Mouse (Mus musculus) embryonic stem cell, embryonic (primary cell): ENCODE data around the gene Gm884.

Experiments
- CTCF ChIA-PET, 4 experiments: fragments of 300-600 bp in 2 of 4; fragments of 350-600 bp in 2 of 4; sonication (Branson Sonifier 250); formaldehyde crosslinking; loops; one replicate each; lab custom pipeline; 2022; ENCODE audit warnings: inconsistent platforms in 2 of 4; lab: Charles Lee
- POLR2A ChIA-PET, 4 experiments: fragments of 300-600 bp in 2 of 4; fragments of 350-600 bp in 2 of 4; sonication (Branson Sonifier 250); formaldehyde crosslinking; loops; one replicate each; lab custom pipeline; 2022; ENCODE audit warnings: antibody characterized with exemption in 4 of 4, inconsistent platforms in 1 of 4; lab: Charles Lee

The Gm884 gene

GRCm38 (mm10) chr11:103621040-103621439 is at the start of gene Gm884:
Gene Gm884 (minus strand): TSS chr11:103621140.
- CTCF ChIA-PET = interaction anchor here in 1 of 4 experiments (0.6 kb wide), 2 partner anchors 119 to 695 kb away, joined by 6 to 7 read pairs; no protein-coding TSS in a partner anchor
- POLR2A ChIA-PET = no interaction called here

DNA sequence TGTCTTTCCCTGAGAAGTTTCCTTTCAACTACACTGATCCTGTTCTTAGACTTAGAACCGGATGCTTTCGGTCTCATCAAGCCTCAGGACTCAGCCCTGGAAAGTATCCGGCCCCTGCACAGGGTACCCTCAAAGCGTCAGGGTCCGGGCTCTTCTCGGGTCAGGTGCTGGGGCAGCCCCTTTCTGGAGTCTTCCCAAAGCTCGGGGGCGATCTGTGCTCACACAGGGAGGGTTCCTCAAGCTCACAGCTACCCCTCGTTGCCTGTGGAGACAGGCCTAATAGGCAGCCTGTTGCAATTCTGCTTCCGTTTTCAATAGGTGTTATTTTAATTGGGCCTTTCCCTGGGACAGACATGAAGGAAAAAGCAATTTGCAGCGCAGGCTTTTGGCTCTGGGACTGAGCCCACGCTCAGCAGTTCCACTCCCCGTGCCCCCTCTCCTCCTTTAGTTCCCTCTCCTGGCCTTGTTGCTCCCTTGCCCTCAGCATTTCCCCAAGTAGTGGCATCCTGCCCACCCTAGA is 46.0 kb upstream of the Gm884 start:
- POLR2A ChIA-PET = interaction anchor here in 1 of 4 experiments (0.9 kb wide), 1 partner anchor 64 kb away, joined by 3 read pairs; no protein-coding TSS in a partner anchor

DNA sequence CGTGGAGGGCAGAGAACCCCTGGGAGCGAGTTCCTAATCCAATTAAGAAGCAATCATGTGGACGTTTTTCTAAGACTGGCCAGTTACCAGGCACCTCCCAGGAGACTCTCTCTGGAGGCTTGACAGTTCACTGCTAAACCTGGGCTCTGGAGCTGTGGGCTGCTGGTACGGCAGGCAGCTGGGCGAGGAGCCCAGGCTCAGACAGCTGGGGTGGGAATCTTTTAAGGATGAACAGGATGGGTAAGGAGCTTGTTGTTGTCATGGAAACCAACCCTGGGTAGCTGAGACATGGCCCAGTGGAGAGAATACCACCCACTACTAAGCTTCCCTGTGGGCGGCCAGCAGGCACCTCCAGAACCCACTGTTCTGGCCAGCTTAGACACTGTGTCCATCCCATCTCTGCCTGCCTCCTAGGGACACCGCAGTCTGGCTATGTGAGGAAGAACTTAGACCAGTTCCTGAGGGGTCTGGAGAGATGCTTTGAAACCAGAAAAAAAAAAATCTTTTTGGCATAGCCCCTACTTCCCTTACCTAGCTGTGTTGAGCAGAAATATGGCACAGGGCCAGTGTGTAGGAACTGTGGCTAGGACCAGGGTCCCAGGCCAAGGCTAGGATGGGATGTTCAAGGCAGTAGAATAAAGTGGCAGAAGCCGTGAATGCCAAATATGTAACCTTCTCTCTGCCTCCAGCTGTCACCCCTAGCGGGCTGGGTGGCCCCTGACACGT is 45.4 kb upstream of the Gm884 start:
- POLR2A ChIA-PET = interaction anchor here in 1 of 4 experiments (0.8 to 0.9 kb wide), 2 partner anchors 57 to 65 kb away, joined by 3 read pairs; no protein-coding TSS in a partner anchor
- CTCF ChIA-PET = interaction anchor here in 3 of 4 experiments (0.6 to 2.3 kb wide), 8 partner anchors 10 to 456 kb away, joined by 3 to 12 read pairs (median 4); no protein-coding TSS in a partner anchor

More for the DNA sequence above, 46.0 kb upstream of the Gm884 start:
- CTCF ChIA-PET = interaction anchor here in 2 of 4 experiments (2.2 to 2.3 kb wide), 2 partner anchors 10 to 27 kb away, joined by 7 to 12 read pairs; no protein-coding TSS in a partner anchor

GRCm38 (mm10) chr11:103665695-103666094 is 44.8 kb upstream of the Gm884 start:
- ChIA-PET CTCF (interaction anchor here in 3 of 4 experiments (0.6 to 2.3 kb wide), 7 partner anchors 11 to 455 kb away, joined by 3 to 12 read pairs (median 4); no protein-coding TSS in a partner anchor), POLR2A (interaction anchor here in 1 of 4 experiments (0.8 to 0.9 kb wide), 2 partner anchors 57 to 65 kb away, joined by 3 read pairs; no protein-coding TSS in a partner anchor)

DNA sequence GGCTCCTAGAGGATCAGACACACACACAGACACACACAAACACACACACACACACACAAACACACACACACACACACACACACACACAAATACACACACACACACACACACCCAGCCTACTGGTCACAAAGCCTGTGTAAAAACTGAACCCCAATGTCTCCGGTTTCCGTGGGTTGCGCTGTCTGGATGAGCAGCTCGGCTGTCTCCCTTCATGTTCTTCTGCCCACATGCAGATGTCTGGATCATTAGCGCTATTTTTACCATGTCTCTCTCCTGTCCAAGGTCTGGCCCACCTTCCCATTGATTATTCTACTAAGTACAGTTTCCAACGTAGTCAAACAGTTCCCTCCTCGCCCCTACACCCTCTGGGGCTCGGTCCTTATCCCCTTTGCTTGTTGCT is 42.2 kb upstream of the Gm884 start:
- CTCF ChIA-PET = interaction anchor here in 2 of 4 experiments (0.6 to 1.5 kb wide), 2 partner anchors 23 to 101 kb away, joined by 3 read pairs; no protein-coding TSS in a partner anchor
- POLR2A ChIA-PET = no interaction called here

GRCm38 (mm10) chr11:103662546-103662945 is 41.6 kb upstream of the Gm884 start:
- POLR2A ChIA-PET = no interaction called here
- CTCF ChIA-PET = interaction anchor here in 1 of 4 experiments (1.5 kb wide), 1 partner anchor 23 kb away, joined by 3 read pairs; no protein-coding TSS in a partner anchor

DNA sequence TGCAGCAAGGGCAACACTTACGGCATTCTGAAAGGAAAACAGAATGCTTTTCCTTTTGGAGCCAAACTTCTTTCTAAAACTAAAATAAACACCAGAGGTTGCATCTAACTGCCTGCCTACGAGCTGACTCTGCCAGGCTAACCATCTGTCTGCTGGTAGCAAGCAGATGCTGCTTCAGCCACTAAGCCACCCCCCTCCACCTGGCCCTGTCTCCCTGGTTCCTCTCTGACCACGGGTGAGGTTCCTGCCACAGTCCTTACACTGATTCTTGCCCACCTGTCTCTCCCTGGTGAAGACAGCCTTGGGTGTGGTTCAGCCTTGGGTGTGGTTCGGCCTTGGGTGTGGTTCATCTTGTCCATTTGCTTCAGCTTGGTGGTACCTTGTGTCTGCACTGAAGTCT is 40.9 kb upstream of the Gm884 start:
- CTCF ChIA-PET = interaction anchor here in 1 of 4 experiments (1.5 kb wide), 1 partner anchor 22 kb away, joined by 3 read pairs; no protein-coding TSS in a partner anchor
- POLR2A ChIA-PET = no interaction called here

GRCm38 (mm10) chr11:103658189-103658588 is 37.2 kb upstream of the Gm884 start:
- POLR2A ChIA-PET = interaction anchor here in 1 of 4 experiments (1.2 to 1.3 kb wide), 3 partner anchors 8 to 28 kb away, joined by 3 to 5 read pairs (median 3); no protein-coding TSS in a partner anchor
- CTCF ChIA-PET = interaction anchor here in 3 of 4 experiments (0.6 to 2.2 kb wide), 5 partner anchors 18 to 325 kb away, joined by 3 to 10 read pairs (median 6); partner anchors contain the start of gene Lyzl6 (in 1 of the 3)

GRCm38 (mm10) chr11:103656520-103656919 is 35.6 kb upstream of the Gm884 start:
- ChIA-PET POLR2A (interaction anchor here in 3 of 4 experiments (0.6 to 1.2 kb wide), 4 partner anchors 8 to 1561 kb away, joined by 3 to 4 read pairs (median 3); partner anchors contain the start of gene Arf2 (in 1 of the 3)), CTCF (interaction anchor here in 3 of 4 experiments (0.6 to 2.2 kb wide), 12 partner anchors 17 to 883 kb away, joined by 3 to 10 read pairs (median 4); partner anchors contain the start of gene Lyzl6 (in 1 of the 3))

GRCm38 (mm10) chr11:103653359-103653965 is 32.5 kb upstream of the Gm884 start:
- ChIA-PET POLR2A (interaction anchor here in 1 of 4 experiments (0.5 kb wide), 1 partner anchor 525 kb away, joined by 3 read pairs; no protein-coding TSS in a partner anchor), CTCF (interaction anchor here in 3 of 4 experiments (0.5 to 1.6 kb wide), 3 partner anchors 13 to 14 kb away, joined by 3 to 9 read pairs (median 6); no protein-coding TSS in a partner anchor)

GRCm38 (mm10) chr11:103651426-103651825 is 30.5 kb upstream of the Gm884 start:
- POLR2A ChIA-PET = interaction anchor here in 1 of 4 experiments (1.8 kb wide), 1 partner anchor 8 kb away, joined by 5 read pairs; no protein-coding TSS in a partner anchor
- CTCF ChIA-PET = no interaction called here

DNA sequence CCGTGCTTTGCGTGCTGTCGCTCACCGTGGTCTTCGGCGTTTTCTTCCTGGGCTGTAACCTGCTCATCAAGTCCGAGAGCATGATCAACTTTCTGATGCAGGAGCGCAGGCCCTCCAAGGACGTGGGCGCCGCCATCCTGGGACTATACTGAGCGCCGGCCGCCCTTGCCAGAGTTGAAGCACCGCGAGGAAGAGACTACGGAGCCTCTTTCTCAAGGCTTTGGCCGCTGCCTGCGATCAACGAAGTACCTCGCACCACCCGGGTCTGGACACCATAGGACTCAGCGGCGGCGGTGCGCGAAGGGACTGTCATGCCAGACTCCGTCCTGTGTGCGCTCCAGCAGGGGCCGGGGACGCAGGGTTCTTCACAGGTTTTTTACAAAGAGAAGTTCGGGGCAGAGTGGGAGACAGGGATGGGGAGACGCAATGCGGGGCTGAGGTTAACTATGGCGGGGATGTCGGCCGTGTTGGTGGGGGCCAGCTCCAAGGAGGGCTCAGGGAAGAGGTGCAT is 29.1 kb upstream of the Gm884 start:
- POLR2A ChIA-PET = interaction anchor here in 3 of 4 experiments (0.5 to 1.8 kb wide), 4 partner anchors 9 to 153 kb away, joined by 3 to 5 read pairs (median 4); no protein-coding TSS in a partner anchor
- CTCF ChIA-PET = interaction anchor here (0.6 to 4.0 kb wide), 8 partner anchors 10 to 1589 kb away, joined by 3 to 31 read pairs (median 4); partner anchors contain the start of gene Lyzl6 (in 1 of the 4)

- POLR2A ChIA-PET = interaction anchor here in 2 of 4 experiments (0.5 to 1.8 kb wide), 3 partner anchors 10 to 73 kb away, joined by 3 to 5 read pairs (median 4); no protein-coding TSS in a partner anchor
These were observed 28.5 kb upstream of the Gm884 start, which contains the start of gene Rprml for GRCm38 (mm10) chr11:103649301-103649982. Gene Rprml (plus strand): TSS chr11:103649570.

DNA sequence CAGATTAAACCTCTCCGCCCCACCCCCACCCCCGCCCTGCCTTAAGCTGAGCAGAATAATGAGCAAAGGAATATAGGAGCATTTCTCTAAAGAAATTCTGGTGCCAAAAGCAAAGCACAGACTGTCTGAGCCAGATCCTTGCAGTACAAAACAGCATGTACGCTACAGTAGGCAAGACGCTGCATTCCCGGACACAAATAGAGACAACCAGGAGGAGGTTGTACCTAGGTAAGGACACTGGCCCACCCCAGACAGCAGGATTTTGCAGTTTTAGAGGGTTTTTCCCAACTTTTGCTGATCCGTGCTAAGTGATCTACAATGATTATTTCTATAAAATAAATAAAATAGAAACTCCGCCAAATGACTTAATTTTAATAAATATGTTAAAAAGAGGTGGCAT is 27.7 kb upstream of the Gm884 start:
- CTCF ChIA-PET = interaction anchor here (0.5 to 4.0 kb wide), 14 partner anchors 9 to 475 kb away, joined by 3 to 31 read pairs (median 3); partner anchors contain the start of gene Lyzl6 (in 1 of the 4)
- POLR2A ChIA-PET = interaction anchor here in 2 of 4 experiments (0.6 to 1.5 kb wide), 8 partner anchors 8 to 236 kb away, joined by 3 to 5 read pairs (median 3); partner anchors contain the start of gene Plekhm1 (in 1 of the 2)

More at GRCm38 (mm10) chr11:103649301-103649982, 28.5 kb upstream of the Gm884 start, which contains the start of gene Rprml:
- CTCF ChIA-PET = interaction anchor here (0.6 to 4.0 kb wide), 13 partner anchors 9 to 640 kb away, joined by 3 to 31 read pairs (median 3); partner anchors contain the start of gene Lyzl6 (in 1 of the 4)

DNA sequence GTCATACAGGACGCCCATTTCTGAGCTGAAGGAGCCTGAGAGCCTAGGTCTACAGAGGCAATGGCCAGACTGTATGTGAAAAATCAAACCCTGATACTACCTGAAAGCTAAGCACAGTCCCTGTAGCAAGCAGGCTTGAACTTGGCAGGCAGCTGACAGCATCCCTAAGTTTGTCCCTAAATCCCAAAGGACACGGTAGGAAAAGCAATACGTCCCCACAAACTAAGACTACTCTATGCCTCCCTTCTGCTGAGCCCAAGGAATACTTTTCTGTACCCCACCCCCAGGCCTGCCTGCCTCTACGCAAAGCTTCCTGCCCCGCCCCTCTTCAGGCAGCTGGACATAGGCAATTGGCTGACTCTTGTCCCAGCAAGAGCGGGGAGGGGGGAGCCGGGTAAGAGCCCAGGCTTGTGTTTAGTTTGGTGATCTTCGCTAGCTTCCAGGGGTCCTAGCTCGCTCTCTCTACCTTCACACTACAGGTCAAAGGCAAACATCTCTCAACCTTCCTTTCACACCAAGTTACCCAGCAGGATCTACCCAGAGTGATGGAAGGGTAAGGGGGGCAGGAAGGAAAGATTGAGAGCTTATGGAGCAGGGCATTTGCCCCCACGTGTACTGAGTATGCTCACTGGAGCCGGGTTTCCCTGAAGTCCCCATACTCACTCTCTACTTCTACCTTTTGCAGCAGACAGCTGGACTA is 27.1 kb upstream of the Gm884 start:
- ChIA-PET POLR2A (interaction anchor here in 2 of 4 experiments (0.6 to 1.5 kb wide), 8 partner anchors 9 to 235 kb away, joined by 3 to 5 read pairs (median 3); partner anchors contain the start of gene Plekhm1 (in 1 of the 2)), CTCF (interaction anchor here (0.5 to 4.0 kb wide), 10 partner anchors 8 to 723 kb away, joined by 3 to 31 read pairs (median 4); partner anchors contain the start of gene Lyzl6 (in 1 of the 4))
